Mouse (Mus musculus) heart, postnatal 0 days (tissue): Measurements from ENCODE around the gene Cntrl. TPM values are rescaled to one million over a fixed set of nuclear protein-coding genes. Genes with fewer than 3 reads are reported as not detected.

Experiments used
- ATAC-seq: fragments of 200-750 bp; cut with Nextera tagmentation; 2 replicates; pipeline ENCODE4 v1.8.0; 2017; ENCODE audit warnings: low read depth, moderate number of reproducible peaks, moderate library complexity; ENCODE audit not compliant: insufficient read depth
- DNase-seq: peaks from one replicate; pipeline ENCODE4 v3.0.0-alpha.2; 2016; ENCODE audit warnings: low spot score
- H3K27ac ChIP-seq: fragments of 300-500 bp; sonication (generic); 2 replicates; pipeline ENCODE4 v1.5.1; 2014; ENCODE audit warnings: low read depth, mild to moderate bottlenecking
- H3K27me3 ChIP-seq: fragments of 300-500 bp; sonication (generic); 2 replicates; pipeline ENCODE4 v1.6.1; 2014; ENCODE audit warnings: low read length, mixed read lengths; ENCODE audit not compliant: control insufficient read depth, insufficient read depth
- H3K36me3 ChIP-seq: fragments of 300-500 bp; sonication (generic); replicated peaks from 2 replicates; pipeline ENCODE4 v1.6.1; 2014; ENCODE audit warnings: low read length, mixed read lengths; ENCODE audit not compliant: control insufficient read depth, insufficient read depth
- H3K4me1 ChIP-seq: fragments of 300-500 bp; sonication (generic); 2 replicates; pipeline ENCODE4 v1.6.1; 2014; ENCODE audit warnings: antibody characterized with exemption; ENCODE audit not compliant: control insufficient read depth, insufficient read depth
- H3K4me2 ChIP-seq: fragments of 300-500 bp; sonication (generic); 2 replicates; pipeline ENCODE4 v1.6.1; 2014; ENCODE audit warnings: low read depth, mild to moderate bottlenecking, low read length, moderate library complexity
- H3K4me3 ChIP-seq: fragments of 300-500 bp; sonication (generic); 2 replicates; pipeline ENCODE4 v1.5.1; 2014; ENCODE audit warnings: low read depth, low read length
- H3K9ac ChIP-seq: fragments of 300-500 bp; sonication (generic); replicated peaks from 2 replicates; pipeline ENCODE4 v1.6.1; 2014; ENCODE audit warnings: low read depth, low read length, mixed read lengths
- H3K9me3 ChIP-seq: fragments of 300-500 bp; sonication (generic); replicated peaks from 2 replicates; pipeline ENCODE4 v1.6.1; 2016; ENCODE audit warnings: low read length; ENCODE audit not compliant: control insufficient read depth
- CTCF ChIP-seq: IDR thresholded peaks from 2 replicates; pipeline ENCODE4 v1.5.1; 2016; ENCODE audit warnings: antibody characterized with exemption, control low read depth, low read depth
- EP300 ChIP-seq: IDR thresholded peaks from 2 replicates; pipeline ENCODE4 v1.6.1; 2016; ENCODE audit warnings: antibody characterized with exemption, low read depth
- WGBS: fragments of 180-500 bp; shearing (Covaris S2); extraction: QIAGEN DNeasy Blood & Tissue Kit; methylation state at CpG from one replicate; pipeline ENCODE4 v1.1.7; 2014; 5-methylcytosine and 5-hydroxymethylcytosine counted together
- polyA plus RNA-seq: library from polyadenylated mRNA; unstranded; fragments of >200 nt; fragmentation: Nextera tagmentation; extraction: Ambion mirVana; gene quantifications from 2 replicates; pipeline ENCODE4 v1.2.1, GENCODE M21; 2015
- total RNA-seq: library from RNA; depleted of rRNA; stranded (reverse); fragments of >200 nt; gene quantifications from 2 replicates; pipeline ENCODE4 v1.2.3, GENCODE M21; 2014; ENCODE audit warnings: low replicate concordance

Cntrl gene
- total and polyA plus RNA-seq, 2 experiments from 2014 or later, result 5.8 to 8.6 TPM

DNA sequence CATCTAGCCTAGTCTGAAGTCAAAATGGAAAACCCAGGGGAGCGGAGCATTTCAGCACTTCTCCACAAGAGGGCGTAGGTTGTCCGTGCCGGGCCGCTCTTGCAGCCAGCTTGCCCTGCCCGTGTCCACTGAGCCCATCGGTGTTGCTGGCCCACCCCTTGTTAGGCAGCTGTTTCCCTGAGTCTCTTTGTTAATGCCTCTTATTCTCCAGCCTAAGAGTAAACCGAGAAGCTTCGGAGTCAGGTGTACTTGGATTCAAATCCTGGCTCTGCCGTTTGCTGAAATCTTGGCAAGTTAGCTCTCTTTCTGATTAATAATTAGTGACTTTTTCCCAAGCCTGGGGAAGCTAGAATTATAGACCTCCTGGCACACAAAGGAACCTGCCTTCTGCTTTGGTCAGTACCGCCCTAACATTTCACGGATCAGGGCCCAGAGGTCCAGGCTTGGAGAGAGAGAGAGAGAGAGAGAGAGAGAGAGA is 105.6 kb downstream of the Cntrl start:
- no peak overlapping the region for H3K9ac ChIP-seq
- no peak overlapping the region for H3K4me3 ChIP-seq
- 9% methylated on average over 12 of the region's 12 CpGs for WGBS
- H3K4me2 ChIP-seq, result peak overlapping the region; percentile 34; the same call in 1 of the 2 replicates
- no peaks in the 10 kb centered on the region for H3K9me3 ChIP-seq
- DNase-seq (peak; percentile 71), ATAC-seq (peak; percentile 84)
- TF ChIP-seq CTCF (peak; percentile 95), EP300 (no peak)
- no peaks in the 10 kb centered on the region for H3K36me3 ChIP-seq
- no peaks in the 10 kb centered on the region for H3K4me1 ChIP-seq
- no peak overlapping the region for H3K27ac ChIP-seq
- H3K27me3 ChIP-seq, result no peaks in the 10 kb centered on the region

DNA sequence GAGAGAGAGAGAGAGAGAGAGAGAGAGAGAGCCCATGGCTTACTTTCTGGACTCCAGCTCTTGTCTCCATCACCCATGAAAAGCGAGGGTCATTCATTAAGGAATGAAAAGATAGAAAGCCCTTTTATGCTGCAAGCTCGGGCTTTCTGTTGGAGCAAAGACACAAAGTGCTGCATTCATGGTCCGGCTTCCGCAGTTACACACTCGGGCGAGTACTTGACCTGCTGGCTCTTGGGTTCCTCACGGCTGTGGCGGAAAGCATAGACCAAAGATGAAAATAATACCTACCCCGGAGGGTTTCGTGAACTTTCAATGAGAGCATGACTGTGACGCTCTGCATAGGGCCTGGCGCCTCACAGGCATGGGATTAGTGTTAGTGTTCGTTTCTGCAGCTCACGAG is 106.1 kb downstream of the Cntrl start:
- DNase-seq, result no peak
- H3K36me3 ChIP-seq, result no peaks in the 10 kb centered on the region
- no peaks in the 10 kb centered on the region for H3K9me3 ChIP-seq
- H3K4me1 ChIP-seq, result no peaks in the 10 kb centered on the region
- H3K27ac ChIP-seq, result no peak overlapping the region
- no peak overlapping the region for H3K4me3 ChIP-seq
- H3K27me3 ChIP-seq, result no peaks in the 10 kb centered on the region
- WGBS, result 81% methylated on average over 14 of the region's 14 CpGs
- TF ChIP-seq EP300, result no peak
- TF ChIP-seq CTCF, result no peak
- H3K9ac ChIP-seq, result no peak overlapping the region
- ATAC-seq, result no peak
- H3K4me2 ChIP-seq, result no peak overlapping the region

DNA sequence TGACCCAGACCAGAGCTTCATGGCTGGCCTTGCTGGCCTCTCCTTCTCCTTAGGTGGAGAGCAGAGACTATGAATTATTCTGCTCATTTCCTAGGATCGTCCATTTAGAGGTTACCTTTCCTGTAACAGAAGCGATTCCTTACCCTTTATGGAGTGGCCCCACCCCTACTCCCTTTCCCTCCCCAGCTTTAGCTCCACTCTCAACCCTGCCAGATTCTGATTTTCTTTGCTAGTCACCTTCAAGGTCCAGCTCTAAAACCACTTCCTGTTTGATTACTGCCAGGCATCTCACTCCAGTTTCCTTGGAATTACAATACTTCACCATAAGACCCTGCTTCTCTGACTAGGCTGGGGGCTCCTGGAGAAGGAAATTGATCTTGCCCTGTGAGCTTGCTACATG is 107.4 kb downstream of the Cntrl start:
- 67% methylated on average over 2 of the region's 2 CpGs for WGBS

GRCm38 (mm10) chr2:35218736-35219135 is 109.4 kb downstream of the Cntrl start:
- no peaks in the 10 kb centered on the region for H3K4me1 ChIP-seq
- TF ChIP-seq CTCF, result no peak
- no peak for TF ChIP-seq EP300
- H3K27me3 ChIP-seq, result no peaks in the 10 kb centered on the region
- H3K9ac ChIP-seq, result no peak overlapping the region
- no peaks in the 10 kb centered on the region for H3K9me3 ChIP-seq
- H3K27ac ChIP-seq, result no peak overlapping the region
- ATAC-seq (no peak), DNase-seq (no peak)
- H3K36me3 ChIP-seq, result no peaks in the 10 kb centered on the region
- WGBS, result 95% methylated on average over 3 of the region's 3 CpGs
- H3K4me3 ChIP-seq, result no peak overlapping the region
- H3K4me2 ChIP-seq, result no peak overlapping the region

More for the DNA sequence above, 107.4 kb downstream of the Cntrl start:
- H3K9me3 ChIP-seq, result no peaks in the 10 kb centered on the region
- ATAC-seq (no peak), DNase-seq (no peak)
- H3K4me2 ChIP-seq, result no peak overlapping the region
- TF ChIP-seq EP300, result no peak
- TF ChIP-seq CTCF, result no peak
- H3K27me3 ChIP-seq, result no peaks in the 10 kb centered on the region
- H3K36me3 ChIP-seq, result no peaks in the 10 kb centered on the region
- no peak overlapping the region for H3K27ac ChIP-seq
- no peak overlapping the region for H3K9ac ChIP-seq
- H3K4me1 ChIP-seq, result no peaks in the 10 kb centered on the region
- no peak overlapping the region for H3K4me3 ChIP-seq

DNA sequence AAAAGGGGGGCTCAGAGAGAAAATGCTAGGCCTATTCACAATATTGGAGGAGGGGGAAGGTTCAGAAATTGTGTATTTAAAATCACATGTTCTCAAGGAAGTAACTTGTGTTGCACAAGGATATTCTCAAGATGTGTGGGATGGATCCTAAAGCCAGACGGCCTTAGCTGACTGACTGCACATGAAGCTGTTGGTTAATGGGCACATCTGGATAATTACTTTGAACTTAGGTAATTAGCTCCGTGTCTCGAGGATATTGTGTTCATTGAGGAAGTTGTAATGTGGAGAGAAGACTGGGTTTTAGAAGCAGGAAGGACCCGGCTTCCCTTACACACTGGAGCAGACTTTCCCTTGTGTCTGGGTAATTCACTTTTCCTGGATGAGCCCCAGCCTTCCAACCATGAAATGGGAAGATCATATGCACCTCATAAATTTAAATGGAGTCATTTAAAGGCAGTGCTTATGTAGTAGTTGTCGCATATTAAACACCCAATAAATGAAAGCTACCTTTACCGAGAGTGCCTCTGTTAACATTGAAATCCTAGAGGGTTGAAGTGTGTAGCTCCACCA is 113.6 kb downstream of the Cntrl start:
- no peak overlapping the region for H3K4me2 ChIP-seq
- no peaks in the 10 kb centered on the region for H3K4me1 ChIP-seq
- DNase-seq, result no peak
- ATAC-seq, result no peak
- H3K4me3 ChIP-seq, result no peak overlapping the region
- H3K9ac ChIP-seq, result no peak overlapping the region
- H3K9me3 ChIP-seq, result no peaks in the 10 kb centered on the region
- H3K36me3 ChIP-seq, result no peaks in the 10 kb centered on the region
- WGBS, result 69% methylated on average over 6 of the region's 6 CpGs
- no peaks in the 10 kb centered on the region for H3K27me3 ChIP-seq
- TF ChIP-seq CTCF (no peak), EP300 (no peak)
- H3K27ac ChIP-seq, result no peak overlapping the region

GRCm38 (mm10) chr2:35224285-35224684 is 115.0 kb downstream of the Cntrl start:
- H3K9me3 ChIP-seq, result no peaks in the 10 kb centered on the region
- no peak overlapping the region for H3K4me3 ChIP-seq
- H3K36me3 ChIP-seq, result no peaks in the 10 kb centered on the region
- H3K4me1 ChIP-seq, result no peaks in the 10 kb centered on the region
- H3K27ac ChIP-seq, result no peak overlapping the region
- no peak overlapping the region for H3K4me2 ChIP-seq
- TF ChIP-seq EP300, result no peak
- no peak for TF ChIP-seq CTCF
- no peak overlapping the region for H3K9ac ChIP-seq
- ATAC-seq (no peak), DNase-seq (no peak)
- 76% methylated on average over 15 of the region's 15 CpGs for WGBS
- H3K27me3 ChIP-seq, result no peaks in the 10 kb centered on the region
